Mouse (Mus musculus): ENCODE data around the gene Baz2b. TPM values are rescaled to one million over a fixed set of nuclear protein-coding genes. Genes with fewer than 3 reads are reported as not detected.

The Baz2b gene
- total RNA-seq, 4 experiments from 2014 or later, result 33.0 to 49.7 (median 44.0) TPM

GRCm38 (mm10) chr2:60132269-60133042, 77.2 kb downstream of the Baz2b start:
- no peak for DNase-seq (ENCODE audit: low spot score)

DNA sequence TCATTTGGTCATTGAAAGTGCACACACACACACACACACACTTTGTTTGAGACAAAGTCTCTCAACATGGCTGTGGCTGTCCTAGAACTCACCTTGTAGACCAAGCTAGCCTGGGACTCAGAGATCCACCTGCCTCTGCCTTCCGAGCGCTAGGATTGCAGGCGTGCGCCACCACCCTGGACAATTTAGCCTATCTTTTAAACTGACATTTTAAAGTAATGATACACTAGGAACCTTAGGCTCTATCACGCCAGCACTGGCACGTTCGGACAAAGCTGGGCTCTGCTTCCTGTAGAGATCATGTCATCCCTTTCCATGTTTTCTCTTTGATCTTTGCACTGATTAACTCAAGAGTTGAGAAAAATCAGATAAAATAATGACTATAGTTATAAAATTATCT, 81.0 kb downstream of the Baz2b start:
- DNase-seq (ENCODE audit: low spot score), result no peak

DNA sequence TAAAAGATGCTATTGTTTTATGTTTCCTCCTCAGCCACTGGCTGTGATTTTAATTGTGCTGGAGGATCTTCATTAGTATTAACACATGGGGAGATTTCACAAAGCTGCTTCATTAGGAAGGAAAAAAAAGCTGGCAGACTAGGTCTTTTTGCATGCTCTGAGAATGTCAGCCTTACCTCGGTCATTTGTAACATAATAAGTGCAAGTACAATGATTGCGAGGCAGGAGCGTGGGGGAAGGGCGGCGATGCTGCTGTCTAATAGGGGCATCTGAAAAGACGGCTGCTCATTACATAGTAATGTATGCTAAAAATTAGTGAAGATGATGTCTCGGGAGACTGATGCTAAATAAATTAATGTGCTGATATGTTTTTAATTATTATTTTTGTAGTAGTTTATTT, 82.8 kb downstream of the Baz2b start:
- no peak for DNase-seq (ENCODE audit: low spot score)

DNA sequence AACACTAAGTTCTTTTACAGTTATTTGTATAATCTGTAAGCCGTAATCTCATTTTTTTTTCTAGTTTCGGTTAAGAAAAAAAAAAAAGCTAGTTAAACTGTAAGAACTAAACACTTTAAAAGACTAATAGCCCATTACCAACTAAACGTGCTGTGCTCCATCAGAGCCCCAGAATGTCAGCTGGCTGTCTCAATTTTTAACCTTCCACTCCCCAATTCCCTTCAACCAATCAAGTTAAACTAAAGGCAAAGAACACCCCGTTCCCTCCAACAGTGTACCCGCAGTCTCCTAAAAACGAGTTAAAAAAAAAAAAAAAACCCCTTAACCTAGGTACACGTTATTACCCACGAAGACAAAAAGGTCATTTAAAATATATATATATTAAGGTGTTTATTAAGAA, 83.3 kb downstream of the Baz2b start:
- DNase-seq (ENCODE audit: low spot score), result no peak

- peak; percentile 80 for DNase-seq (ENCODE audit: low spot score)
Observed at GRCm38 (mm10) chr2:60125049-60126004, 84.3 kb downstream of the Baz2b start.

GRCm38 (mm10) chr2:60124648-60125048, 85.0 kb downstream of the Baz2b start:
- DNase-seq (ENCODE audit: low spot score), result peak; percentile 55

- DNase-seq (ENCODE audit: low spot score), result no peak
Observed at GRCm38 (mm10) chr2:60123911-60124647, 85.6 kb downstream of the Baz2b start.

DNA sequence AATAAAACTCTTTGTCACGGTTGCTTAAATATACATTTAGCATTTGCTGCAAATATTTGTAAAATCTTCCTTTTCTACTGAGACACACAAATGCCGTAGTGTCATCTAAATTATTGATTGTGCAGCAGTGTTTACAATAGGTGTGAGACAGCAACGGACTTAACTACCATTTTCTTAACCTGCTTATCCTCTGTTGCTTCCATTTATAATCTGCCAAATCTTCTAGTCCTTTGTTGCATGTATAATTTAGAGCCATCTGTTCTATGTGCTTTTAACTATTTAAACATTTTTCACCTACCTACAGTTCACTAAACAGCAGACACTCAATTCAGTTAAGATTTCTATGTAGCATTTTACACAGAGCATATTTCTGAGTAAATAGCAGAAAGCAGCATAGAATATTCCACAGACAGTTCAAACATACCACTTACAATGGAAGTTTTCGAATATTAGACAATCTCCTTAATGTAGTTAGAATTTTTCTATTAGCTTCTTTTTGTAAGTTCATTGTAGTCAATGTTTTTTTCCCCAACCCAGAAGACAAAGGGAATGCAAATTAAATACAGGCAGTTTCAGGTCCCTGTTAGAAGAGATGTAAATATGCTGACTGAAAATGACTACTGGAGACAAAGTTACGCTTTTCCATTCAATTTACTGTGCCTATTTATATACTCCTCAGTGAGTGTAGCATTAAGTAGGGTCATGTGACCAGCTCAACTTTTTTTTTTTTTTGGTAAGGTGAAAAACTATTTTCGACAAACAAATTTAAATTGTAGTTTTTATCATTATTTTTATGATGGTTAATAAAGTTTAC, 86.4 kb downstream of the Baz2b start:
- DNase-seq (ENCODE audit: low spot score), result no peak

DNA sequence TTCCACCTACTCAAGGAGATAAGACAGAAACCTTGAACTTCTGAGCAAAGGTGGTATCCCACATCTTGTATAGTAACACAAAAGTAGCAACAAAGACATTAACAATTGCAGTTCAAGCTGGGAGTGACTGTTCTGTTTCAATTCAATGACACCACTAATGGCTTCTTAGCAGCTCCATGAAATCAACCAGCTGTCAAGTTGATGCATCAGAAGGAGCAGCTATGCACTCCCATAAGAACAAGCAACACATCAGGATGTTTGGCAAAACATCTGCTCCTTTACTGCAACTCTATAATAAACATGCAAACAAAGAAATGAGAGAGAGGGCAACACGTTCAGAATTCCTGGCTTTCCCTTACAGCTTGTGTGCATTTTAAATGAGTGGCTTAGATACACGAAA, 87.5 kb downstream of the Baz2b start:
- DNase-seq (ENCODE audit: low spot score), result no peak

DNA sequence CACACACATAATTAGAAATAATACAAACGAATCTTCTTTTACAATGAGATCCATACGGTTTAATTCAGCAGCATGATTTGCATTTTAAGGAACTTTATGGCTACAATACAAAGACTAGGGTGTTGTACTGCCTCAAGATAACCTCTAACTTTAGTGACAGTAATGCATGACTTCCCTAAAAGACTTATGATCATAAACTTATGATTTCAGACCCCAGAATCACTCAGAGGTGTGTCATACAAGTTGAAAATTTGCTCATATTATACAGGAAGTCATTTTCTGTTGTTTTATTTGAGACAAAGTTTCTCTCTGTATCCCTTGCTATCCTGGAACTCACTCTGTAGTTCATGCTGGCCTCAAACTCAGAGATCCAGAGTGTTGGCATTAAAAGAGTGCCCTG, 89.0 kb downstream of the Baz2b start:
- DNase-seq (ENCODE audit: low spot score), result no peak

- DNase-seq (ENCODE audit: low spot score), result no peak
Observed at GRCm38 (mm10) chr2:60118684-60119558, 90.7 kb downstream of the Baz2b start.

DNA sequence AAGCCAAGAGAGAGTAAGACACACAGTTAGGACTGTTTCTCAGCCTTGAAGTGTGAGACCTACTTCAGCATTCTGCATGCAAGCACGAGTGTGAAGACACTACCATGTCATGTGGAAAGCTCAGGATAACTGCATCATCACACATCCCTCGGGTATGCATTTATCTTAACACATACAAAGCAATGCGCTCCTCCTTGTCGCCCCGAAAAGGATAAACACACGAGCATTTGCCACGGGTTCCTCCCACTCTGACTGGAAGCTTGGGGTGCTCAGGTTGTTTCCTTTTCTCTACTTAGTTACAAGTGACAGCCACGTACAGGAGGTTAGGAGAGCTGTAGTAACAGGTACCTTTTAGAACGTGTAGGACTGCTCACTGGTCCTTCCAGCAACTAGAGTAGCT, 91.8 kb downstream of the Baz2b start:
- DNase-seq (ENCODE audit: low spot score), result no peak

- DNase-seq (ENCODE audit: low spot score), result no peak
Observed at GRCm38 (mm10) chr2:60115891-60116554, 93.6 kb downstream of the Baz2b start.

GRCm38 (mm10) chr2:60114901-60115300, 94.7 kb downstream of the Baz2b start:
- DNase-seq (ENCODE audit: low spot score), result no peak

DNA sequence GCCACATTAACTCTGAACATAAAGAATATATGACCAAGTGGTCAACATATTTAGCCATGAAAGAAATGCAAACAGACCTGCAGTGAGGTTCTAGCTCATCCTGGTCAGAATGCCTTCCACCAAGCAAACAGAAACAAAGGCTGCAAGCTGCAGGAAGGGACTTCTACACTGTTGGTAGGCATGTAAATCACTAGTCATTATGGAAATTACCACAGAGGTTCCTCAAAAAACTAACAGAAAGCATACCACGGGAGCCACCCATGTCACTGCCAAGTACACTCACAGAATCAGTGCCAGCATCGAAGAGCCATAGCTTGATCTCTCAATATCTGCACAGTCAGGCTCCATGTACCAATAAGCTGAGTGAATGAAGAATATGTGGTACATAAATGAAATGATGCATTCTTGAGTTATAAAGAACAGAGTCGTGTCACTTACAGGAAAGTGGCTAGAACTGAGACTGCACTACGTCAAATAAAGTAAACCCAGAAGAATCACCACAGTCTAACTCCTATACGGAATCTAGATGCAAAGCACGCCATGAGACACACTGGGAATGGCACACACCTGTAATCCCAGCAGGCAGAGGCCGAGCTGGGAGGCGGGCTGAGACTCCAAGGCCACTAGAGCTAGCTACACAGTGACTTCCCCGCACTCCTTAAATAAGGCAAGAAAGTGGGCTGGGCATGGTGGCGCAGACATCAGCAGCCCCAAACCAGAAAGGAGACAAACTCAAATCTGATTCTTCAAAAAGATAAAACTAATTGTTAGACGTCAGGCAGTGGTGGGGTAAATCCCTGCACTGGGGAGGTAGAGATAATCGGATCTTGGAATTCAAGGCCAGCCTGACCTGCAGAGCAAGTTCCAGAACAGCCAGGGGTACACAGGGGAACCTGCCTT, 95.7 kb downstream of the Baz2b start:
- DNase-seq (ENCODE audit: low spot score), result no peak

DNA sequence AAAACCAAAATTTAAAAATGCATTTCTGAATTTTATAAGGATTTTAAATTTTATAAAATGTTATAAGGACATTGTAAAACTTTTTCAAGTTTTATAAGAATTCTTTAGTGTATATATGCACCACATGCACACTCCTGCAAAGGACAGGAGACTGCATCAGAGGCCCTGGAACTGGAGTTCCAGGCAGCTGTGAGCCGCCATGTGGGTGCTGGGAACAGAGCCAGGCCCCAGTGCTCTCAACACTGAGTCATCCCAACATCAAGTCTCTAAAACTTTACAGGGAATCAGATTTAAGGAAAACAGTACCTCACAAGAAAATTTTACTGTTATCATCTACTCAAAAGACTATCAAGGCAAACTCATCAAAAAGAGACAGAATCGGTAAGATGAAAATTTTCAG, 97.5 kb downstream of the Baz2b start:
- DNase-seq (ENCODE audit: low spot score), result no peak

- no peak for DNase-seq (ENCODE audit: low spot score)
Observed at GRCm38 (mm10) chr2:60109001-60109400, 100.6 kb downstream of the Baz2b start.

DNA sequence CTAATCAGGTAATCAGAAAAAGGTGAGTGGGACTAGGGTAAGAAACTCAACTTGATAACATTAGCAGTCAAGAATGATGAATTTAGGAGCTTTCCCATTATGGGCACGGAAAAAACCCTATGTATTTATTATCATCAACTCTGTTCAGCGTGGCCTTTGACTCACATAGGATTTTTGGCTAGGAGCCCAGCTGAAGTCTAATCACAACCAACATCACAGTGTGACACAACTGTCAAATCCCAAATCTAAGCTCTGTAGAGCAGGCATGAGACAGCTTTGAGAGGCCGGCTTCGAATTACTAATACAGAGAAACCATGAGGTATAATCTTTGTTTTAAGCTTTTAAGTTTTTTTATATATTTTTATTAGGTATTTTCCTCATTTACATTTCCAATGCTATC, 113.0 kb downstream of the Baz2b start:
- DNase-seq (ENCODE audit: low spot score), result no peak

DNA sequence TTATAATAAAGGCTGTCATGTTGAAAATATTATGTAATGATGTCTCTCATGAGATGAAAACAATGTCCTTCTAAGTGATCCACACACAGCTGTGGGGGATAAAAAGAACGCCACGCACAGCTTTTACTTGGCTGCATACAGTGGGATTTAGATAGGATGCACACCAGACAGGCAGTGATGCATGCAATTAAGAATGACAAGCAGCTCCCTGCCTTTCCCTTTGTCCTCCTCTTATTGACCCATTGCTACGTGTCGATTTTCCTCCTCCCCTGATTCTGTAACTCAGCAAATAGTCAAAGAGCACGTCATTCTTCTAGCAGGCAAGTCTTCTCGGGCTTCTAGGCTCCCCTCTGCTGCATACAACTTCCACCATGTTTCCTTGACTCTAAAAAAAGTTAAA, 119.4 kb downstream of the Baz2b start:
- no peak for DNase-seq (ENCODE audit: low spot score)

Measured in heart, adult 8-10 months (tissue).